Mouse (Mus musculus) stomach, postnatal 0 days (tissue): ENCODE measurements around the gene Slc35b1.

Experiments
- CTCF ChIP-seq: IDR thresholded peaks from 2 replicates; pipeline ENCODE4 v1.5.1; 2016; ENCODE audit warnings: antibody characterized with exemption, low read depth, mild to moderate bottlenecking, moderate library complexity
- EP300 ChIP-seq: optimal IDR thresholded peaks from 2 replicates; pipeline ENCODE3; 2016; ENCODE audit warnings: antibody characterized with exemption

GRCm38 (mm10) chr11:95423505-95423904 lies 39.0 kb downstream of the Slc35b1 start:
- TF ChIP-seq CTCF = peak; percentile 56
- no peak for TF ChIP-seq EP300
